Mouse (Mus musculus): ENCODE measurements around the gene Gdnf.

The Gdnf gene

GRCm38 (mm10) chr15:7858841-7859240 is 48.2 kb downstream of the Gdnf start:
- intact Hi-C loops (cut with DNase I): no loop called here

DNA sequence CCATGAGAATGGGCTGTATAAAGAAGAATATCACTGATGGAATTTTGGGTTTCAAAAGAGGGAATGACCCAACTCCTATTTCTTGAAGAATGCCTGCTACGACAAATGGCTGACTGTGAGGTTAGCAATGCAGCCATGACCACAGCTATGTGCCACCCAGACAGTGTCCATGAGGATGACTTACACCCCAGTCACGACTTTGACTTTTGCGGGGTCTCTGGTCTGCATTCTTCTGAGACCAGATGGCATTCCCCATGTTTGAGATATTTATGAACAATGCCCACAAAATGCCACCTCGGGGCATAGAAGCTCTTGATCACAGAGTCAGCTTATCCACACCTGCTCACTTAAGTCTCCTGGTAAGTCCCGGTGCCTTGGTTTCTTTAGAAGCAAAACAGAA is 52.2 kb downstream of the Gdnf start:
- intact Hi-C loops (cut with DNase I): no loop called here

DNA sequence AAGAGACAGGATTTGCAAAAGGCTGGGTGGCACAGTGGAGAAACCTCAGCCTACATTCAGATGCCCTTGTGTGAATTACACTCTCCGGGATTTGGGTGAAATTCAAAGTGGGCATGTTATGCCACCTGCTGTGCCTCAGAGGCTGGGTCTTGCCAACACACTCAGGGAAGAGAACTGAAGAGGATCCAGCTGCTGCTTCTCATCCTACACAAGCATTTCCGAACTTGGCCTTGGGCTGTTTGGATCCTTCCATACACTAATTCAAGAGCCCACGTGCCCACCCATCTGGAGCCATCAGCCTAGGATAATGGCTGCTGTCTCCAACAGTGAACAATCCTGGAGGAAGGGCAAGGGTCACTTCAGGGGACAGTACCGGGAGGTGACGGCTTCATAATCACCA is 52.7 kb downstream of the Gdnf start:
- intact Hi-C loops (cut with DNase I): no loop called here

GRCm38 (mm10) chr15:7865305-7865704 is 54.7 kb downstream of the Gdnf start:
- intact Hi-C loops (cut with DNase I): no loop called here

GRCm38 (mm10) chr15:7872473-7872872 is 61.8 kb downstream of the Gdnf start:
- intact Hi-C loops (cut with DNase I): no loop called here

GRCm38 (mm10) chr15:7875879-7876278 is 65.2 kb downstream of the Gdnf start:
- intact Hi-C loops (cut with DNase I): no loop called here

- intact Hi-C loops (cut with DNase I): no loop called here
Observed at GRCm38 (mm10) chr15:7877560-7878467, 67.2 kb downstream of the Gdnf start.

DNA sequence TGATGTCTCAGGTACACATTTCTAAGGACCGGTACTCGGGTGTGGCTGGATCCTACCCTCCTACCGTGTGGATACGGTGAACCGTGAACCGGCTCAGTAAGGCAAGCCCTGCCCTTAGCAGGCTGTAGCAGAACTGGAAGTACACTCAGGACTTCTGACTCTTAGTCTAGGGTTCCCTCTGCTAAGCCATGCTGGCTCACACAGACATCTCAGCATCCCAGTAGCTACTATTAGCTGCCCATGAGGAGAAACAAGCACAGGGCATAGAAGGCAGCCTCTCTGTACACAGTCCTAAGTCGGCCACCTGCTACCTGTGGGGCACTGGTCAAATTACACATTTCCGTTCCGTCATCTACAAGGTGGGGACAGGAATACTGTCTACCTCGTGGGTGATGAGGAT is 68.2 kb downstream of the Gdnf start:
- intact Hi-C loops (cut with DNase I): no loop called here

DNA sequence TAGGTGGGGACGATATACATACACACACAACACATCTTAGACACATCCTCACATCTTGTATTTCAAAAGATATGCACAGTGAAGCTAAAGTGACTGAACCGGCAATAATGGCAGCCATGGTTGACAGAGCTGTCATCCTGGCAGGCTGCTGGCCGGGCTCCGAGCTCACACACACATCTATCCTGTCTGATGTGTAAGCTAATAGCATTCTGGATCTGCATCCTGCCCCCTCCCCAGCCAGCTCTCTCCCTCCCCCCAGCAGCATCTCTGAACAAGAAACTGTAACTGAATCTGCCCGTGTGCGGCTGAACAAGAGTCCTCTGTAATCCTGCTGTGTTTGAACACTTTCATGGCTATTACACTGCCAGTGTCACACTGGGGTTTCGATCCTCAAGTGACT is 69.3 kb downstream of the Gdnf start:
- intact Hi-C loops (cut with DNase I): no loop called here

DNA sequence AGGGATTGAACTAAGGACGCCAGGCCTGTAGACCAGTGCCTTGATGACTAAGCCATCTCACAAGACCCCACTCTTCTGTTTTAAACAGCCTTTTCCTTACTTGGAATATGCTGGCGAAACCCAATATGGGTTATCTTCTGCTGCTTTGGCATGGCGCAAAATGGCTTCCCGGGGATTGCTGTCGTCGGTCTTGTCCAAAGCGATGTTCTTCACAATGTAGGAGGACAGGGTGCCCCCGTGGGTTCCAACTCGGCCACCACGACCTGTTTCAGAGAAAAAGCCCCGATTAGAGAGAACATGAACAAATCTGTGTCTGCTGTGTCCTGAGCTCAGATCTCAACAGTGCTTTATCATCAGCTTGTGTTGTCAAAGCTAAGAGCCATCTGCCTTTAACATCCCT is 73.5 kb downstream of the Gdnf start:
- intact Hi-C loops (cut with DNase I): no loop called here

GRCm38 (mm10) chr15:7885106-7885505 is 74.5 kb downstream of the Gdnf start:
- intact Hi-C loops (cut with DNase I): no loop called here

DNA sequence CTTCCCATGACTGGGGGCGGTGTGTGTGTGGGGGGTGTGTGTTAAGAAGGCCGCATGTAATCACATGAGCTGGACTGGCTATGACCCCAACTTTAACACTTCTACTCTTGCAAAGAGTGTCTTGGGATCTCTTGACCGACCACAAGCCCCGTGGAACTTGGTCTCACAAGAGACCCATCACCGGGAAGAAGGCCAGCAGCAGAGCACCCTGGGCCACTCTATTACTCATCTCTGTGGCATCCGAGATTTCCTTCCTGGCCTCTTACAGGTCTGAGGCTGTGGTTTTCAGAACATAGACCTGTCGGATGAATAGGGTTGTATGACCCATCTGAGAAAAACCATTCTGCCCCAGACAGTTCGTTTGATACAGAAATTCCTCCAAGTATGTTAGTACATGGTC is 75.9 kb downstream of the Gdnf start:
- intact Hi-C loops (cut with DNase I): no loop called here

Measured in adrenal gland (tissue).